Mouse (Mus musculus) erythroblast, adult 5-6 weeks (primary cell): ENCODE results near the gene Gm49383. TPM values are rescaled to one million over a fixed set of nuclear protein-coding genes. Genes with fewer than 3 reads are reported as not detected.
"Not testable (repeated sequence)": the region's sequence is repeated elsewhere in the genome, so short reads cannot be mapped to it uniquely, and the experiment has no call there.

ENCODE experiments used
- ATAC-seq: replicated peaks from 2 replicates; pipeline ENCODE4 v1.8.0; 2016; ENCODE audit warnings: moderate number of reproducible peaks, mild to moderate bottlenecking, moderate TSS enrichment, inconsistent platforms; ENCODE audit not compliant: poor library complexity, low FRiP score, severe bottlenecking
- total RNA-seq, 2 experiments: library from RNA; stranded (forward) in 1 of 2; stranded (reverse) in 1 of 2; fragments of 150-400 nt in 1 of 2; fragments of 200-764, 138-1000 nt in 1 of 2; gene quantifications; 2 replicates each; pipeline versions ENCODE4 v1.2.3 to v1.2.4; 2015 to 2017; ENCODE audit warnings: low replicate concordance in 2 of 2

Gene Gm49383
- total RNA-seq, 2 experiments from 2014 or later = 14.4 TPM; not detected in 1

DNA sequence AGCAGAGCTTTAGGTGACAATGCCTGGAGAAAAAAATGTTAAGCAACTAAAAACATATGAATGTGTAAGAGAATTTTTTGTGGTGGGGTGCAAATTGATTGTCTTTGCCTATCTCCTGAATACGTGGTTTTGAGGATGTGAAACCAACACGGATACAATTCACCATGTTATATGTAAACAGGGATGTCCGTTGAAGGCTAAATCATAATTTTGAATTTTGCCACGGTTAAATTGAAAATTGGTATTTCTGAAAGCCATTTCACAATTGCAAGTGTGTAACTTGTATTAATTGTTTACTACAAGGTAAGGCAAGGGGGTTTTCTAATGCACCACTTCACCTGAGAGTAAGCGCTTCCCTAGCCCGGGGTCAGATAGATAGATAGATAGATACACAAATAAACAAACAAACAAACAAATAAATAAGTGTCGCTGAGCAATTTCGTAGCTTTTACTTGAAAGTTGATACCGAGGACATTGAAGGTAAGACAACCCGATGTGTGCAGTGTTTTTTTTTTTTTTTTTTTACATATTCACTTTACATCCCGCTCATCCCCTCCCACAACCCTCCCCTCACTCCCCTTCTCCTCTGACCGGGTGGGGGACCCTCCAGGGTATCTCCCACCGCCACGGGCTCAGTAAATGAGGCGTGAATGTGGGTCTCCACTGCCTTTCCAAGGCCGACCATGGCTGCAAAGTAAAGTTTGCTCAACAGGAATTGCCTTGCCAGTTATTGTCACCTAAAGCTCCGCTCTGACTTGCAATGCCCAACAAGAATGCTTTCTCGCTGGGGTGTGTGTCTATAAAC is 29.0 kb downstream of the Gm49383 start:
- no peak for ATAC-seq

DNA sequence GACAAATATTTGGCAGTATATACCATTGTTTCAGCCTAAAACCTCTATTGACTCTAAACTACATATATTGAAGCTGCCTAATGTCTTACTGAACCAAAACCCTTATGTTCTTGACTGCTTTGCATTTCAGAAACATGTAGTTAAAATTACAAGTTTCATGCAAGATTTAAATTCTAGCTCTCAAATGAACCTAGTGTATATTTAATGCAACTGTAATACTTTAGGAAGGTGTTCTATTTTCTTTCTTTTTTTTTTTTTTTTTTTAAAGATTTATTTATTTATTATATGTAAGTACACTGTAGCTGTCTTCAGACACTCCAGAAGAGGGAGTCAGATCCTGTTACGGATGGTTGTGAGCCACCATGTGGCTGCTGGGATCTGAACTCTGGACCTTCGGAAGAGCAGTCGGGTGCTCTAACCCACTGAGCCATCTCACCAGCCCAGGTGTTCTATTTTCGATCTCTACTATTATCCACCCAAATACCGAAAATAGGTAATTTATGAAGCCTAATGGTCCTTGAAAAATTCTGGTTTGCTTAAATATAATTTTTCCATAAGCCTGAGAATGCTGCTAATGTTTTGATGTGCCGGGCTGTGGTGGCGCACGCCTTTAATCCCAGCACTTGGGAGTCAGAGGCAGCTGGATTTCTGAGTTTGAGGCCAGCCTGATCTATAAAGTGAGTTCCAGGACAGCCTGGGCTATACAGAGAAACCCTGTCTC is 29.9 kb downstream of the Gm49383 start:
- not testable (repeated sequence) for ATAC-seq

DNA sequence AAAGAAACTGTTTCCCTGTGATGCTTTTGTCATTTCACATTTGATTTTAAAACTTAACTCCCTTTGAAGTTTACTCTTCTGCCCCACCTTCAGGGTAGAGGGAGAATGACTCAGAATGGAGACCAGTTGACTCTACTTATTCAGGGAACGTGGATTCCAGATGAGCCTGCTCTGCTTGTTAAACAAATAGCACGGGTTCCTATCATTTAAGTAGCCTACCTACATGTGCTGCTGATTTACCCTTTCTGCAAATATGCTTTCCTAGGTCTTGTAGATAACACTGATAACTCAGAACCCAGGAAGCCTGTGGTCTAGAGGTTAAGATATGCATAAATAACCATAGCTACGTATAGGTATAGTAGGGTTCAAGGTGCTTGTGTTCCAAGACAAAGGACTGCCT is 32.0 kb downstream of the Gm49383 start:
- ATAC-seq = no peak

DNA sequence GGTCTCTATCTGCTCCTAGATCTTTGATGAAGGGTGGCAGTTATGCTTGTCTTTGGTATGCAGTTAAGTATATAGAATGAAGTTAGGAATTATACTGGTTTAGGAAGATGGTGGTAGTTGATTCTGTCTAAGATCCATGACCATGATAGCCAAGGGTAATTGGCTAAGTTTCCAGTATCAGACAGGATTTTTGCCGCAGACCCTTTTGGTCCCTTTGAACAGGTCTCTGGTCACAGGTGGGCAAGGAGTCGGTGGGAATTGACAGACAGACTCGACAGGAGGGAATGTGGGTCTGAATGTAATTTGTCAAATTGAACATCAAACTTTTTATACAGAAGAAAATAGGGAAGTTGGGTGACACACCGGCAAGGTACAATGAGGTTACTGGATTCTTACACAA is 33.3 kb downstream of the Gm49383 start:
- ATAC-seq = not testable (repeated sequence)

DNA sequence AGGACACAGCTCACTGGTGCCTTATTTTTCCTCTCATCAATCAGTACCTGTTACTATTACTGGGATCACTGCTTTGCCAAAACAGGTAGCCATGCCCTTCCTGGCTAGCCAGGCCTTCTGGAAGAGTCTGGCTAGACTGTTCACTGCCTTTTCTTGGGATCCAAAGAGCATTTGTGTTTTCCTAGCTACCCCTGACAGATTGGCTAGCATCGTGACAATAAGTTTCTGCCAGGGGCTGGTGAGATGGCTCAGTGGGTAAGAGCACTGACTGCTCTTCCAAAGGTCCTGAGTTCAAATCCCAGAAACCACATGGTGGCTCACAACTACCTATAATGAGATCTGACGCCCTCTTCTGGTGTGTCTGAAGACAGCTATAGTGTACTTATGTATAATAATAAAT is 36.2 kb downstream of the Gm49383 start:
- ATAC-seq = not testable (repeated sequence)

DNA sequence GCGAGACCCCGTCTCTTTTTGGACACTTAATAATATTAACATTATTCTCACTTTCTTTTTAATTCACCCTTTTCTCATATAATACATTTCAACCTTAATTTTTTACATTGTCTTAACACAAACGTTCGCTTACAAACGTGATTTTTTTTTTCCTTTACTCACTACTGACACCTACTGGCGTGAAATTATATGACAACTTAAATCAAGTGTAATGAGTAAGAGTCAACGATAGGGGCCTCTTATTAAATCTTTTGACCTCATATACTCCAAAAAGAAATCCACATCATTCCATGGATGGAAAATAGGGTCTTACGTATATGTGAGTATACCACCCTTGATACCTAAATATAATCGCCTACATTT is 37.3 kb downstream of the Gm49383 start:
- ATAC-seq = peak; percentile 51

DNA sequence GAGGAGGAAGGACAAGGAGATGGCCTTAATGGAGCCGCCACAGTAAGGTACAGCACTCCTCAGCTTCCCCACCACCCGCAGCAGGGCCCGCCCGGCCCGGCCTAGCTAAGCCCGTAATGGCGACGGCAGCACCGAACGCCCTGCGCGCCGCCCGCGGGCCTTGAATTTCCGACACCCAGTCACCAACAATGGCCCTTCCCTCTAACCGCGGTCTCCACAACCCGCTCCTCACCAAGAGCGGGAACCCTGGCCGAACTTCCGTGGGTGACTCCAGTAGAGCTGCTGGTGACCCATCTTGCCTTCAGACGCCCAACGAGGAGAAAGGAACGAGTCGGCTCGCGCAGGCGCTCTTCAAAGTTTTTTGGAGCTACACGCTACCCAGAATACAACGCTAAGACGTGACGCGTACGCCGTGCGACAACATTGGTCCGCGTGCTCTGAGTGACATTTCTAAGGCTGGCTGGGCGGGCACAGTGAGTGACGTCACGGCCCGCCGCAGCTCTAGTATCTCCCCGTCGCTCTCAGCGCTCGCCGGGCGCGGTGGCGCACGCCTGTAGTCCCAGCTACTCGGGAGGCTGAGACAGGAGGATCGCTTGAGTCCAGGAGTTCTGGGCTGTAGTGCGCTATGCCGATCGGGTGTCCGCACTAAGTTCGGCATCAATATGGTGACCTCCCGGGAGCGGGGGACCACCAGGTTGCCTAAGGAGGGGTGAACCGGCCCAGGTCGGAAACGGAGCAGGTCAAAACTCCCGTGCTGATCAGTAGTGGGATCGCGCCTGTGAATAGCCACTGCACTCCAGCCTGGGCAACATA is 37.9 kb downstream of the Gm49383 start, which contains the start of gene Rps29:
Gene Rps29, minus strand, starts transcription at position 422 of the 813 bp plus-strand sequence.
- peak; percentile 93 for ATAC-seq

DNA sequence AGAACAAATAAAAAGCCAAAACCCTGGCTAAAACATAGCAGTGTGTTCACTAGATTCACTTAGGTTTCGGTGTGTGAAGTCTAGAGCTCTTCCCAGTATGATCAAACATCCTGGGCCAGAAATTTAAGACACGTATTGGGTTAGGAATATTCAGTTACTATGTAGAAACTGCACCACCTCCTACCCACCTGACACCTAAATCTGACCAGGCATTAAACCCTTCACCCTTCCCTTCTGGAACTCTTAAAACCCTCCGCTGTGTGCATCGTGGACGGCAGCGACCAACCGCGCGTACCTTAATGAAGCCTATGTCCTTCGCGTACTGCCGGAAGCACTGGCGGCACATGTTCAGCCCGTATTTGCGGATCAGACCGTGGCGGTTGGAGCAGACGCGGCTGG is 38.5 kb downstream of the Gm49383 start:
- ATAC-seq = peak; percentile 30

DNA sequence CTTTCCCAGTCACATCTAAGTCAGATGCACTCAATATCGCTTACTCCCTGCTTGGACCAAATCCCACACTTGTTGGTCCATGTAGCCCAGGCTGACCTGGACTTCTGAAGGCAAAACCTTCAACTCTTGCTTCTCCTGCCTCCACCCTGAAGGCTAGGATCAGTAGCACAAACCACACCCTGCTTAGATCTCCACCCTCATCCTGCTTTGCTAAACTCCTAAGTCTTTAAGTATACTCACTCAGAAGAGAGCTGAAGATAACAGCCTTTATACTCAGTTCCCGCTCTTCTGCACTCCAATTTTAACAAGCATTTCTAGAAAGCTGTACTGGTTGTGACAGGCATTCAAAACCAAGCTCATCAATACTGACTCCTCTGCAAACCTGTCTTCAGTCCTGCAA is 39.8 kb downstream of the Gm49383 start:
- peak; percentile 48 for ATAC-seq

DNA sequence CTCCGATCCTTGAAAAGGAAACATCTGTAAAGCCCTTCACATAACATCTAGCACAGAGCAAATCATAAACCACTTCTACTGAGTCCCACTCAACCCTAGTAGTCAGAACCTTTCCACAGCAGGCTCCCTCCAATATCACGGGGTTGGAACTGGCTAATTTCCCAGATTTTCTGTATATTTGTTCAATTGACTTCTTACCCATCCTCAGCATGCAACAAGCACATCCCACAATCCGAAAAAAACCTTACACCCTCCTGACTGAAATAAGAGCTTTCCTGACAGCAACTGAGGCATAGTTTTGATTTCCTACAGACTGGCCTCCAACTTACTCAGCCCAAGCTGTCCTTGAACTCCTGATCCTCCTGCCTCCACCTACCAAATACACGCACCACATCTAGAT is 40.5 kb downstream of the Gm49383 start:
- no peak for ATAC-seq

DNA sequence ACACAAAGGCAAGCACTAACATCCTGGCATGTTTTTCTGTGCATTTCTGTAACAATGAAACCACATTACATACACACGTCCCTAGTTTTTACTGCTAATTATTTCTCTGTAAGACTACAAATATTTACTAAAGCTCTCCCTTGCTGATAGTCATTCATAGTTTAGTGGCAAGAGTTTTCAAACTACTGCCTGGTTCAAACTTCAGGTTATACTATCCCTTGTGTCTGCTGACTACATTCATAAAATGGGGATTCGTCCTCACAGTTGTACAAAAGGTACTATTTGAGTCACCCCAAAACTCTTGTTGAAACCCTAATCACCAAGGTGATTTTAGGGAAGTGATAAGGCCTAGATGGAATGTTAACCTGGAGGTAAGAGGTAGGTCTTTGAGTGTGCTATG is 41.0 kb downstream of the Gm49383 start:
- ATAC-seq = no peak

DNA sequence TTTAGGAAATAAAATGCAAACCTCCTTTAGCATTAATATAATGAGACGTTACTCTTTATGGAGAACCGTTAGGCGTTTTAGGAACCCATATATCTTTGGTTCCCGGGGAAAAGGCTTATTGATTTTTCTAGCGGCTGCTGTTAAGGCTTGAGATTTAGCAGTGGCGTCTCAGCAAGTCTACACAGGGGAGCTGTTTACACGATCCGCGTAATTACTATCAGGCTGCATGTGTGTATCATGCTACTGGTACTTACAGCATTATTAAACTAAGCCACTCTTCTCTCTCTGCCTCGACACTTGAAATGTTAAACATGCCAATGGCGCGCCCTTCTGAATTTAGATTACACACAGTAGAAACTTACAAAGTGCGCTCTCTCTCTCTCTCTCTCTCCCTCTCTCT is 46.9 kb downstream of the Gm49383 start:
- ATAC-seq = no peak

DNA sequence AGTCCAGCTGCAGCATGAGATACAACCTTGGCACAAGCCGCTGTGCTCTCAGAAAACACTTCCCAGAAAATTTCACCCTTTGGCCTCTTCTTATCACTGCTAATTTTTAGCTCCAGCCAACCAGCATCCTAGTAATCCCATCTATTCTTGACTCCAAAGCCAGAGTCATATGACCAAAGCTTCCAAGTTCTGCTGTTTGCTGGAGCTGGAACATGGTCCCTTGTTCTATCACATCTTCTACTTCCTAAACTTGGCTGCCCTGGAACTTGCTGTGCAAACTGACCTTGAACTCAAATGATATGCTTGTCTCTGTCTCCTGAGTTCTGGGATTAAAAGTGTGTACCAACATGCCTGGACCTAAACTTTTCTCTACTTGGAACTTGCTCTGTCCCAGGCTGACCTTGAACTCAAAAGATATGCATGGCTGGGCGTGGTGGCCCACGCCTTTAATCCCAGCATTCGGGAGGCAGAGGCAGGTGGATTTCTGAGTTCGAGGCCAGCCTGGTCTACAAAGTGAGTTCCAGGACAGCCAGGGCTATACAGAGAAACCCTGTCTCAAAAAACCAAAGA is 49.7 kb downstream of the Gm49383 start:
- no peak for ATAC-seq

DNA sequence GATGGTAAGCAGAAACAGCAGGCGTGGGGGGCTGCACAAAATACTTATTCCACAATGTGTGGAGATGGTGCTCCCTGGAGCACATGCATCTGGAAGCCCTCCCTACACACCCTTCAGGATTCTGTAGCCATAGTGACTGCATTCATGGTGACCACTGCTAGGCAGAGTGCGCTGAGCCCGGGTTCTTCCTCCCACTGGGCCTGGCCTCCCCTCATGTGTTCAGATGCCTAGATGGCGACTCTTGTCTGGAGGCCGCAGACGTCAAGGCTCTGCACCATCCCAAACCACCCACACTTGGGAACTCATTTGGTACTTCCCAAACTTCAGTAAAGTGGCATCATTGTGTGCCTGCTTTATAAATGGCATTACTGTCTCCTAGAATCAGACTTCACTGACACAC is 53.4 kb downstream of the Gm49383 start:
- no peak for ATAC-seq

DNA sequence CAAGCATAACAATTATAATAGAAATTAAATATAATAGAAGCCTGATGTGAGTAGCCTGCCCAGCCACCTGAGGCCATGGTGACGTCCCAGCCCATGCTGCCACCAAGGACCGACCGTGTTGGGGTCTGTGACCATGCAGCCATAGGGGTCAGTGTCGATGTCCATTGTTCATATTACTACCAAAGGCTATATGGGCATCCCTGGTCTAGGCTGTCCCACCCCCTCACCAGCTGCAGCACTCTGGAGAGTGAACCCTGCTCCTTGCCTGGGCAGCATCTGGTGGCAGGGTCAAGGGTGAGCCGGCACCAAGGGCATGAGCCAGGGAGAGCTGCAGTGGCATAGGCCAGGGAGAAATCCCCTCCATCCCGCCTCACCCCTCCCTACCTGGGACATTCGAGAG is 57.1 kb downstream of the Gm49383 start:
- no peak for ATAC-seq

DNA sequence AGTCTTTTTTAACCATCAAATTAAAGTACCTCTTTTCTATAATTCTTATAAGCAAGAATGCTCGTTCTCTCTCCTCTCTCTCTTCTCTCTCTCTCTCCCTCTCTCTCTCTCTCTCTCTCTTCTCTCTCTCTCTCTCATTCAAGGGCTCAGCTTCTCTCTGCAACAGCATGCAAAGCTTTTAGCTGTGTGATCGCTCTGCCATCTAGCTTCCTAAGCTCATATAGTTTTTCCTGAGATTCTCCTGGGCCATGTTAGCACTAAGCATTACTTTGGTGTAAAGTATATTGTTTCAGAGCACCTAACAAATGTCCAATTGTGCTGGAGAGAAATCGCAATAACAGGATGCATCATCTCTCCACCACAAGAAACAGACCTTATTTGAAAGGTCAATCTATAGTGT is 57.7 kb downstream of the Gm49383 start:
- ATAC-seq = no peak
